Mouse (Mus musculus) liver, postnatal 0 days (tissue): ENCODE measurements around the gene Cd83.

Experiments
- CTCF ChIP-seq: sonication (generic); IDR thresholded peaks from 2 replicates; pipeline ENCODE4 v1.5.1; 2016; ENCODE audit warnings: antibody characterized with exemption, low read depth
- EP300 ChIP-seq: IDR thresholded peaks from 2 replicates; pipeline ENCODE4 v1.6.1; 2016; ENCODE audit warnings: antibody characterized with exemption, low read depth, mild to moderate bottlenecking

GRCm38 (mm10) chr13:43836376-43836775 is 51.8 kb downstream of the Cd83 start:
- TF ChIP-seq CTCF (no peak), EP300 (no peak)
